Mouse (Mus musculus) ES-Bruce4 (cell line): ENCODE measurements around the gene Ankrd60.

Experiments
- CTCF ChIP-seq: IDR thresholded peaks from one replicate; pipeline ENCODE4 v1.8.1; 2011; ENCODE audit warnings: low read depth, low read length
- EP300 ChIP-seq: IDR thresholded peaks from 2 replicates; pipeline ENCODE4 v1.6.1; 2011; ENCODE audit warnings: low read depth, low read length; ENCODE audit not compliant: insufficient read depth
- POLR2A ChIP-seq: IDR thresholded peaks from one replicate; pipeline ENCODE4 v1.8.1; 2011; ENCODE audit warnings: low read length; ENCODE audit not compliant: insufficient read depth

DNA sequence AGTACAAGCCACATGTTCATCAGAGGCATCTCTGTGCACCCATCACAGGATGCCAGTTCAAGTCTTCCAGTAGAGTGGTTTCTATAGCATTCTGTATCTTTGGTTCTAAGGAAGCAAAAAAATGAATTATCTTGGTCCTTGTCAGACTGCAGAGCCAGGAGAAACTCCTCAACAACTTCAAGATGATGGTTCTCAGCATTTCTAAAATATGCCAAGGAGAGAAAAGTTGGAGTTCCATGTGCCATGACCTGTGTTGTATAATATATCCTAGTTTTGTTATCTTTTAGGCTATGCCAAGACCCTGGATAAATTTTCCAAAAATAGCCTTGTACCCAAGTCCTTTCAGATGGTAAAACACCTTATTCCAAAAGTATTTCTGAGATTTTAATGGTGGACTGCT lies 2.9 kb upstream of the Ankrd60 start:
- TF ChIP-seq CTCF: no peak
- TF ChIP-seq POLR2A: no peak
- no peak for TF ChIP-seq EP300
